Comparison of ENCODE assay signal across 28 mouse cellular contexts in the genomic region with DNA sequence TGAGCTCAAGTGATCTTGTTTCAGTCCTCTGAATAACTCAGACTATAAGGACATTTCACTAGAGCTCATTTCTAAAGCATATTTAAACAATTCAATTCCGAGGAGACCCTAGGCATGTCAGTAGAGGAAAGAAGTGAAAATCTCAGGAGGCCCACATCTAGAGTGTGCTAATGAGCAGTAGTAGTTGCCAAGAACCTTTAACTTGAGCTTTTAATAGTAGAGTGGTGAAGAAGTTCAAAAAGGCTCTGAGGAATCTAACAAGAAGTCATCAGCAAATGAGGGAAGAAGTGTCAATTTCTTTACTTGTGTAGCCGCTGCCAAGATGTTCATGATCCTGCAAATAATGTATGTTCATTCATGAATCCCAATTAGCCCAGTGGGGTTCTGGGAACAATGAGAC. TPM values are rescaled to one million over a fixed set of nuclear protein-coding genes. Genes with fewer than 3 reads are reported as not detected.
DNase-seq lines count a peak whose midpoint lies in the region; ATAC-seq and TF ChIP-seq lines count a peak whose summit lies in the region.
"Had no signal": no experiment of that assay in that cellular context is flagged by ENCODE, and none has a peak within 500 bp of the region (broad histone marks: within the 10 kb centered on the region; RNA-seq: fewer than 3 reads in every experiment).

A gene (minus strand): TSS at position 101 of the 400 bp plus-strand sequence.

- no peaks in the 10 kb centered on the region for H3K4me1 ChIP-seq in embryonic facial prominence, embryonic 14.5 days (ENCODE audit: control insufficient read depth, insufficient read depth, low read length)
- H3K4me1 ChIP-seq in embryonic facial prominence, embryonic 10.5 days, result no peaks in the 10 kb centered on the region
- H3K4me1 ChIP-seq in forebrain, embryonic 14.5 days (ENCODE audit: control insufficient read depth, insufficient read depth, low read length), result no peaks in the 10 kb centered on the region
- no peaks in the 10 kb centered on the region for H3K4me1 ChIP-seq in forebrain, embryonic 16.5 days (replicated peaks; ENCODE audit: control insufficient read depth, insufficient read depth, low read length)
- H3K4me1 ChIP-seq in midbrain, postnatal 0 days (ENCODE audit: insufficient read depth, low read length), result no peaks in the 10 kb centered on the region
- H3K4me1 ChIP-seq in midbrain, embryonic 13.5 days (replicated peaks), result no peaks in the 10 kb centered on the region

- WGBS in embryonic facial prominence, embryonic 14.5 days, result 79% methylated on average over 2 of the region's 2 CpGs
- WGBS in embryonic facial prominence, embryonic 10.5 days, result 86% methylated on average over 2 of the region's 2 CpGs
- WGBS in forebrain, embryonic 14.5 days, result 51% methylated on average over 2 of the region's 2 CpGs
- WGBS in forebrain, embryonic 16.5 days, result 46% methylated on average over 2 of the region's 2 CpGs
- 76% methylated on average over 2 of the region's 2 CpGs for WGBS in midbrain, postnatal 0 days
- WGBS in midbrain, embryonic 13.5 days, result 92% methylated on average over 2 of the region's 2 CpGs

- no peaks in the 10 kb centered on the region for H3K27me3 ChIP-seq in embryonic facial prominence, embryonic 14.5 days (replicated peaks; ENCODE audit: control insufficient read depth, insufficient read depth, low read length)
- no peaks in the 10 kb centered on the region for H3K27me3 ChIP-seq in embryonic facial prominence, embryonic 10.5 days (replicated peaks; ENCODE audit: low read depth, poor library complexity, severe bottlenecking)
- H3K27me3 ChIP-seq in forebrain, embryonic 14.5 days (replicated peaks; ENCODE audit: control insufficient read depth, insufficient read depth, low read length), result no peaks in the 10 kb centered on the region
- H3K27me3 ChIP-seq in forebrain, embryonic 16.5 days (replicated peaks; ENCODE audit: control insufficient read depth, insufficient read depth, low read length), result no peaks in the 10 kb centered on the region
- no peaks in the 10 kb centered on the region for H3K27me3 ChIP-seq in midbrain, postnatal 0 days (ENCODE audit: insufficient read depth, low read length)
- no peaks in the 10 kb centered on the region for H3K27me3 ChIP-seq in midbrain, embryonic 13.5 days
- H3K27me3 ChIP-seq: CH12.LX had no signal

- H3K9ac ChIP-seq in embryonic facial prominence, embryonic 14.5 days (ENCODE audit: low read depth, low read length), result no peak within 1 kb of the TSS
- H3K9ac ChIP-seq in forebrain, embryonic 14.5 days (ENCODE audit: low read length), result no peak within 1 kb of the TSS
- H3K9ac ChIP-seq in forebrain, embryonic 16.5 days (replicated peaks; ENCODE audit: low read depth, low read length), result no peak within 1 kb of the TSS
- no peak within 1 kb of the TSS for H3K9ac ChIP-seq in midbrain, postnatal 0 days (replicated peaks; ENCODE audit: low read length, poor library complexity, severe bottlenecking)
- no peak within 1 kb of the TSS for H3K9ac ChIP-seq in midbrain, embryonic 13.5 days (replicated peaks)

- peak; percentile 1 for DNase-seq in embryonic facial prominence, embryonic 14.5 days (ENCODE audit: low spot score)
- DNase-seq in embryonic facial prominence, embryonic 10.5 days (ENCODE audit: low spot score), result no peak
- peak; percentile 0 for DNase-seq in forebrain, embryonic 14.5 days (ENCODE audit: low spot score)
- DNase-seq in midbrain, postnatal 0 days (ENCODE audit: low spot score), result peak; percentile 1
- peak; percentile 13 for DNase-seq in brain, embryonic 14.5 days (ENCODE audit: low read depth)
- DNase-seq in left cerebral cortex, postnatal 14 days (ENCODE audit: low spot score in 2 of 2), result no peak
- DNase-seq: adrenal gland, adult 2 months; adrenal gland, adult 8-10 months; adrenal gland, postnatal 10 days; adrenal gland, postnatal 14 days; adrenal gland, postnatal 25 days; adrenal gland, postnatal 36 days; B cell, adult 2 months; cerebellum, adult 11 months; cerebellum, adult 11-12 months; cerebellum, adult 18-20 months had no signal

- H3K4me2 ChIP-seq in embryonic facial prominence, embryonic 14.5 days (ENCODE audit: low read depth, low read length), result no peak within 1 kb of the TSS
- no peak within 1 kb of the TSS for H3K4me2 ChIP-seq in forebrain, embryonic 14.5 days (ENCODE audit: low read length)
- H3K4me2 ChIP-seq in forebrain, embryonic 16.5 days (ENCODE audit: low read length), result no peak within 1 kb of the TSS
- H3K4me2 ChIP-seq in midbrain, postnatal 0 days (ENCODE audit: low read depth, low read length, poor library complexity, severe bottlenecking), result no peak within 1 kb of the TSS
- H3K4me2 ChIP-seq in midbrain, embryonic 13.5 days (replicated peaks), result no peak within 1 kb of the TSS

- no peak for TF ChIP-seq POLR2A in brain, embryonic 14.5 days (IDR thresholded peaks at IDR 0.05; ENCODE audit: borderline replicate concordance, extremely low read depth, insufficient read depth, insufficient read length, poor library complexity, severe bottlenecking)

- no peak within 1 kb of the TSS for H3K27ac ChIP-seq in embryonic facial prominence, embryonic 14.5 days (replicated peaks; ENCODE audit: low read depth, low read length)
- H3K27ac ChIP-seq in embryonic facial prominence, embryonic 10.5 days (replicated peaks), result no peak within 1 kb of the TSS
- H3K27ac ChIP-seq in forebrain, embryonic 14.5 days (ENCODE audit: low read depth, low read length), result no peak within 1 kb of the TSS
- H3K27ac ChIP-seq in forebrain, embryonic 16.5 days (ENCODE audit: low read length), result no peak within 1 kb of the TSS
- H3K27ac ChIP-seq in midbrain, postnatal 0 days (ENCODE audit: low read depth, low read length), result no peak within 1 kb of the TSS
- no peak within 1 kb of the TSS for H3K27ac ChIP-seq in midbrain, embryonic 13.5 days

- H3K4me3 ChIP-seq in embryonic facial prominence, embryonic 14.5 days (ENCODE audit: low read depth, low read length), result no peak within 1 kb of the TSS
- no peak within 1 kb of the TSS for H3K4me3 ChIP-seq in embryonic facial prominence, embryonic 10.5 days
- no peak within 1 kb of the TSS for H3K4me3 ChIP-seq in forebrain, embryonic 14.5 days (ENCODE audit: low read depth, low read length)
- H3K4me3 ChIP-seq in forebrain, embryonic 16.5 days (replicated peaks; ENCODE audit: low read length), result no peak within 1 kb of the TSS
- no peak within 1 kb of the TSS for H3K4me3 ChIP-seq in midbrain, postnatal 0 days (ENCODE audit: low read depth, low read length)
- no peak within 1 kb of the TSS for H3K4me3 ChIP-seq in midbrain, embryonic 13.5 days (replicated peaks)

- no peaks in the 10 kb centered on the region for H3K36me3 ChIP-seq in embryonic facial prominence, embryonic 14.5 days (ENCODE audit: control insufficient read depth, insufficient read depth, low read length)
- H3K36me3 ChIP-seq in embryonic facial prominence, embryonic 10.5 days (replicated peaks), result no peaks in the 10 kb centered on the region
- H3K36me3 ChIP-seq in forebrain, embryonic 14.5 days (ENCODE audit: control insufficient read depth, insufficient read depth, low read length), result no peaks in the 10 kb centered on the region
- no peaks in the 10 kb centered on the region for H3K36me3 ChIP-seq in forebrain, embryonic 16.5 days (ENCODE audit: control insufficient read depth, insufficient read depth)
- no peaks in the 10 kb centered on the region for H3K36me3 ChIP-seq in midbrain, postnatal 0 days (ENCODE audit: insufficient read depth, low read length)
- no peaks in the 10 kb centered on the region for H3K36me3 ChIP-seq in midbrain, embryonic 13.5 days
- H3K36me3 ChIP-seq: G1E had no signal

- H3K9me3 ChIP-seq in embryonic facial prominence, embryonic 14.5 days (ENCODE audit: control insufficient read depth, low read length), result no peaks in the 10 kb centered on the region
- H3K9me3 ChIP-seq in embryonic facial prominence, embryonic 10.5 days, result no peaks in the 10 kb centered on the region
- no peaks in the 10 kb centered on the region for H3K9me3 ChIP-seq in forebrain, embryonic 14.5 days (replicated peaks; ENCODE audit: control insufficient read depth, low read length)
- no peaks in the 10 kb centered on the region for H3K9me3 ChIP-seq in forebrain, embryonic 16.5 days (ENCODE audit: control insufficient read depth, low read length)
- no peaks in the 10 kb centered on the region for H3K9me3 ChIP-seq in midbrain, postnatal 0 days (ENCODE audit: low read length)
- H3K9me3 ChIP-seq in midbrain, embryonic 13.5 days, result no peaks in the 10 kb centered on the region
- H3K9me3 ChIP-seq: G1E had no signal

- no peak for TF ChIP-seq CTCF in midbrain, postnatal 0 days (IDR thresholded peaks at IDR 0.05)
- TF ChIP-seq CTCF in brain, embryonic 14.5 days (IDR thresholded peaks at IDR 0.05; ENCODE audit: borderline replicate concordance, extremely low read depth, insufficient read depth, insufficient read length), result no peak

- no peak for ATAC-seq in embryonic facial prominence, embryonic 14.5 days (ENCODE audit: low read depth)
- no peak for ATAC-seq in forebrain, embryonic 14.5 days
- ATAC-seq in forebrain, embryonic 16.5 days, result no peak
- no peak for ATAC-seq in midbrain, postnatal 0 days (ENCODE audit: low FRiP score)
- ATAC-seq in midbrain, embryonic 13.5 days, result no peak
- ATAC-seq: activated CD4-positive, CD25-positive, alpha-beta regulatory T cell, adult 4 months; CD4-positive, CD25-positive, alpha-beta regulatory T cell, adult 4 months; Patski had no signal

- intact Hi-C loops in left cerebral cortex, postnatal 14 days (cut with DNase I), result no loop called here

RNA-seq across cellular contexts. Expression of the gene that starts here (rescaled TPM):
- polyA plus RNA-seq in embryonic facial prominence, embryonic 14.5 days (2014; fragmentation: Nextera tagmentation; extraction: Ambion mirVana), result not detected in 2 replicates
- not detected in 2 replicates for polyA plus RNA-seq in embryonic facial prominence, embryonic 10.5 days (2016; fragmentation: Nextera tagmentation; extraction: Ambion mirVana)
- not detected in 2 replicates for polyA plus RNA-seq in forebrain, embryonic 14.5 days (2014; fragmentation: Nextera tagmentation; extraction: Ambion mirVana)
- polyA plus RNA-seq in forebrain, embryonic 16.5 days (2015; fragmentation: Nextera tagmentation; extraction: Ambion mirVana), result not detected in 2 replicates
- total RNA-seq in midbrain, postnatal 0 days (2014; rRNA removed), result not detected in 2 replicates
- not detected in 2 replicates for polyA plus RNA-seq in midbrain, postnatal 0 days (2015; fragmentation: Nextera tagmentation; extraction: Ambion mirVana)
- not detected in 2 replicates for polyA plus RNA-seq in midbrain, embryonic 13.5 days (2015; fragmentation: Nextera tagmentation; extraction: Ambion mirVana)
- not detected in 2 replicates for polyA plus RNA-seq in brain, embryonic 14.5 days (2012; rRNA removed)
- not detected for total RNA-seq in left cerebral cortex, postnatal 14 days (2021)
- total RNA-seq: adrenal gland, adult 18-20 months; adrenal gland, adult 2 months; adrenal gland, adult 8-10 months; adrenal gland, postnatal 10 days; adrenal gland, postnatal 14 days; adrenal gland, postnatal 25 days; adrenal gland, postnatal 36 days; adrenal gland, postnatal 4 days; CH12.LX; ES-E14; MEL had no signal
- polyA plus RNA-seq: activated CD4-positive, CD25-positive, alpha-beta regulatory T cell, adult 4 months; adrenal gland, adult 2 months; C2C12; G1E; Patski had no signal

Comparison
In these comparisons a context has a peak if more than half of its experiments do, and no peak if none do; other contexts are left out.
1. Peak in DNase-seq in embryonic facial prominence, embryonic 14.5 days; RNA of the gene not detected or under 1 TPM.
2. Peak in DNase-seq in forebrain, embryonic 14.5 days; RNA of the gene not detected or under 1 TPM.
3. Peak in DNase-seq in midbrain, postnatal 0 days; RNA of the gene not detected or under 1 TPM.
4. Peak in DNase-seq in brain, embryonic 14.5 days; RNA of the gene not detected or under 1 TPM.